Mouse (Mus musculus) left cerebral cortex, adult 2 months (tissue): Measurements from ENCODE around the gene Tmem212. TPM values are rescaled to one million over a fixed set of nuclear protein-coding genes. Genes with fewer than 3 reads are reported as not detected.

Experiments used
- DNase-seq, 2 experiments: peaks; one replicate each; pipeline ENCODE4 v3.0.0; 2021 to 2022; ENCODE audit warnings: low spot score in 2 of 2, mixed read lengths in 1 of 2; ENCODE audit errors: extremely low spot score in 1 of 2
- H3K27ac ChIP-seq: fragments of 200-600 bp; 2 replicates; pipeline ENCODE4 v1.8.1; 2022
- H3K4me3 ChIP-seq: fragments of 200-600 bp; 2 replicates; pipeline ENCODE4 v1.8.1; 2022
- CTCF ChIP-seq: fragments of 200-600 bp; IDR thresholded peaks from 2 replicates; pipeline ENCODE4 v1.8.1; 2022; ENCODE audit warnings: antibody characterized with exemption, mild to moderate bottlenecking, moderate library complexity
- intact Hi-C: fragments of 180-260 bp; cut with DNase I; formaldehyde crosslinking; loops from one replicate; pipeline ENCODE4 v1.15.1; 2025
- total RNA-seq, 2 experiments: library from RNA; stranded (reverse); gene quantifications; 2 replicates each; pipeline ENCODE4 v1.2.3; 2021

Gene Tmem212
- total RNA-seq, 2 experiments from 2014 or later, result 1.0 TPM; not detected in 1

GRCm38 (mm10) chr3:27885585-27885984 is 10.6 kb downstream of the Tmem212 start:
- no peak for TF ChIP-seq CTCF
- intact Hi-C loops, result no loop called here
- no peak overlapping the region for H3K4me3 ChIP-seq
- no peak overlapping the region for H3K27ac ChIP-seq
- no peak for DNase-seq

- Histone ChIP-seq H3K27ac (no peak overlapping the region), H3K4me3 (no peak overlapping the region)
- no peak for DNase-seq
- intact Hi-C loops, result no loop called here
- no peak for TF ChIP-seq CTCF
These were observed 14.0 kb downstream of the Tmem212 start for GRCm38 (mm10) chr3:27881897-27882835.

- intact Hi-C loops, result no loop called here
These were observed 17.1 kb downstream of the Tmem212 start for GRCm38 (mm10) chr3:27878854-27879610.

GRCm38 (mm10) chr3:27873268-27874073 is 22.7 kb downstream of the Tmem212 start:
- H3K4me3 ChIP-seq, result no peak overlapping the region
- no peak for TF ChIP-seq CTCF
- DNase-seq, result no peak
- H3K27ac ChIP-seq, result no peak overlapping the region
- intact Hi-C loops, result no loop called here

More at GRCm38 (mm10) chr3:27878854-27879610, 17.1 kb downstream of the Tmem212 start:
- no peak for DNase-seq
- Histone ChIP-seq H3K4me3 (no peak overlapping the region), H3K27ac (no peak overlapping the region)
- TF ChIP-seq CTCF, result no peak

- H3K27ac ChIP-seq, result no peak overlapping the region
- H3K4me3 ChIP-seq, result no peak overlapping the region
- DNase-seq, result no peak
- no peak for TF ChIP-seq CTCF
- intact Hi-C loops, result no loop called here
These were observed 23.7 kb downstream of the Tmem212 start for GRCm38 (mm10) chr3:27872429-27872828.

- no peak for TF ChIP-seq CTCF
- intact Hi-C loops, result no loop called here
- no peak for DNase-seq
- Histone ChIP-seq H3K27ac (no peak overlapping the region), H3K4me3 (no peak overlapping the region)
These were observed 24.3 kb downstream of the Tmem212 start for GRCm38 (mm10) chr3:27871891-27872290.

- intact Hi-C loops, result no loop called here
- no peak for DNase-seq
- Histone ChIP-seq H3K4me3 (no peak overlapping the region), H3K27ac (no peak overlapping the region)
- no peak for TF ChIP-seq CTCF
These were observed 24.8 kb downstream of the Tmem212 start for GRCm38 (mm10) chr3:27871371-27871770.

- no peak for DNase-seq
- no peak overlapping the region for H3K4me3 ChIP-seq
- H3K27ac ChIP-seq, result no peak overlapping the region
- no peak for TF ChIP-seq CTCF
- intact Hi-C loops, result loop anchor here (10.0 kb wide), 1 partner anchor 294 kb away; no protein-coding TSS in a partner anchor
These were observed 27.5 kb downstream of the Tmem212 start for GRCm38 (mm10) chr3:27868681-27869080.

GRCm38 (mm10) chr3:27867731-27868130 is 28.4 kb downstream of the Tmem212 start:
- no peak for DNase-seq
- intact Hi-C loops, result loop anchor here (10.0 kb wide), 1 partner anchor 293 kb away; no protein-coding TSS in a partner anchor
- Histone ChIP-seq H3K27ac (no peak overlapping the region), H3K4me3 (no peak overlapping the region)
- no peak for TF ChIP-seq CTCF

GRCm38 (mm10) chr3:27862821-27863740 is 33.1 kb downstream of the Tmem212 start:
- no peak overlapping the region; the same call in 1 of the 2 replicates for H3K27ac ChIP-seq
- DNase-seq, result peak; percentile 33 to 45
- intact Hi-C loops, result loop anchor here (2.0 to 10.0 kb wide), 3 partner anchors 152 to 401 kb away; partner anchors contain the start of gene Fndc3b
- TF ChIP-seq CTCF, result peak; percentile 47
- peak overlapping the region; percentile 51 for H3K4me3 ChIP-seq
